Mouse (Mus musculus) cerebellum, adult (tissue): Measurements from ENCODE around the gene Lhfp.

Source experiments
- ATAC-seq: cut with Nextera tagmentation; 2 replicates; pipeline ENCODE4 v1.9.2; 2017; ENCODE audit warnings: mild to moderate bottlenecking, moderate library complexity, mixed read lengths; ENCODE audit not compliant: insufficient number of reproducible peaks, low FRiP score, low TSS enrichment

Gene Lhfp

GRCm38 (mm10) chr3:53148751-53149150 is 107.4 kb downstream of the Lhfp start:
- ATAC-seq, result peak; percentile 23; the same call in 1 of the 2 replicates

- ATAC-seq, result peak; percentile 91
Observed at GRCm38 (mm10) chr3:53149625-53150320, 108.4 kb downstream of the Lhfp start.

GRCm38 (mm10) chr3:53151081-53151480 is 109.8 kb downstream of the Lhfp start:
- no peak for ATAC-seq

- ATAC-seq, result no peak
Observed at GRCm38 (mm10) chr3:53151607-53152006, 110.3 kb downstream of the Lhfp start.

- no peak for ATAC-seq
Observed at GRCm38 (mm10) chr3:53161963-53162362, 120.6 kb downstream of the Lhfp start.

GRCm38 (mm10) chr3:53165281-53165680 is 124.0 kb downstream of the Lhfp start:
- ATAC-seq, result peak; percentile 72

GRCm38 (mm10) chr3:53166001-53166400 is 124.7 kb downstream of the Lhfp start:
- no peak for ATAC-seq

- no peak for ATAC-seq
Observed at GRCm38 (mm10) chr3:53169486-53169885, 128.2 kb downstream of the Lhfp start.

- ATAC-seq, result peak; percentile 58; the same call in 1 of the 2 replicates
Observed at GRCm38 (mm10) chr3:53173310-53174063, 132.2 kb downstream of the Lhfp start.

GRCm38 (mm10) chr3:53179936-53180335 is 138.6 kb downstream of the Lhfp start:
- no peak for ATAC-seq

- ATAC-seq, result no peak
Observed at GRCm38 (mm10) chr3:53185439-53185838, 144.1 kb downstream of the Lhfp start.

- 0 out of 2 replicates have a peak, but pooled peaks have one; percentile 26 for ATAC-seq
Observed at GRCm38 (mm10) chr3:53193441-53193840, 152.1 kb downstream of the Lhfp start.

- no peak for ATAC-seq
Observed at GRCm38 (mm10) chr3:53195666-53196107, 154.4 kb downstream of the Lhfp start.

- ATAC-seq, result no peak
Observed at GRCm38 (mm10) chr3:53200175-53200574, 158.8 kb downstream of the Lhfp start.

- ATAC-seq, result no peak
Observed at GRCm38 (mm10) chr3:53200853-53201252, 159.5 kb downstream of the Lhfp start.

GRCm38 (mm10) chr3:53201670-53202069 is 160.3 kb downstream of the Lhfp start:
- no peak for ATAC-seq

- peak; percentile 86 for ATAC-seq
Observed at GRCm38 (mm10) chr3:53202184-53202583, 160.9 kb downstream of the Lhfp start.

- no peak for ATAC-seq
Observed at GRCm38 (mm10) chr3:53202698-53203097, 161.4 kb downstream of the Lhfp start.

- ATAC-seq, result peak; percentile 59; the same call in 1 of the 2 replicates
Observed at GRCm38 (mm10) chr3:53203656-53204055, 162.3 kb downstream of the Lhfp start.

GRCm38 (mm10) chr3:53204348-53204984 is 163.1 kb downstream of the Lhfp start:
- ATAC-seq, result 0 out of 2 replicates have a peak, but pooled peaks have one; percentile 22

GRCm38 (mm10) chr3:53204985-53205365 is 163.6 kb downstream of the Lhfp start:
- no peak for ATAC-seq
